Mouse (Mus musculus): Measurements from ENCODE around the gene Rab8b. TPM values are rescaled to one million over a fixed set of nuclear protein-coding genes. Genes with fewer than 3 reads are reported as not detected.
A peak's percentile ranks its signal among the peaks of the same experiment; 100 is the strongest.

Rab8b gene
- polyA plus RNA-seq (2012; ENCODE audit: insufficient read depth, insufficient read length, missing spikeins): 8.2 and 8.9 TPM in 2 replicates

DNA sequence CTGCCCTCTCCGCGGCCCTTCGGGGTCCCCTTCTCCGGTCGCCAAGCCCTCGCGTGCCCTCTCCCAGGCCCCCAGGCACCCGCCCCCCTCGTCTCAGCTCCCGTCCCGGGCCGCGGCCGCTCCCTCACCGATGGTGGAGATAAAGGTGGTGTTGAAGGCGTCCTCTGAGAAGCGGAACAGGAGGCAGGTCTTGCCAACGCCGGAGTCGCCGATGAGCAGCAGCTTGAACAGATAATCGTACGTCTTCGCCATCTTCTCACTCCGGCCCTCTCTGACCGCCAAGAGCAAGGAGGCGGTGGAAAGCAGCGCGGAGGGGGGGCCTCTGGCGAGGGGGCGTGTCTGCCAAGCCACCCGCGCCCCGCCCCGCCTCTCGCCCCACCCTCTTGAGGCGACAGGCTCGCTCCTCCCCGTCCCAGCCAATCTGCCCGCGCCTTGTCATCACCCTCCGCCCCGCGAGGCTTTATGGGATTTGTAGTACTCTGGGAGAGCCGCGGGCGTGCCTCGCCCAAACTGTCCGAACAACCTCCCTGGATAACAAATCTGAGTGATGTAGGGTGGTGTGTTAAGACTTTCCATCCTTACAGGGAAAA is at the start of gene Rab8b:
TSS of gene Rab8b (minus strand) at position 306 of the 590 bp plus-strand sequence.
- H3K4me1 ChIP-seq (ENCODE audit: control insufficient read depth, insufficient read depth, insufficient read length, low read length): peaks cover 12% of the 10 kb centered on the region; the same call in 1 of the 2 replicates
- peak within 1 kb of the TSS; percentile 84 for H3K27ac ChIP-seq (replicated peaks; ENCODE audit: low read depth, low read length)
- peak within 1 kb of the TSS; percentile 84 for H3K4me3 ChIP-seq (ENCODE audit: insufficient read depth, low read depth, low read length)

DNA sequence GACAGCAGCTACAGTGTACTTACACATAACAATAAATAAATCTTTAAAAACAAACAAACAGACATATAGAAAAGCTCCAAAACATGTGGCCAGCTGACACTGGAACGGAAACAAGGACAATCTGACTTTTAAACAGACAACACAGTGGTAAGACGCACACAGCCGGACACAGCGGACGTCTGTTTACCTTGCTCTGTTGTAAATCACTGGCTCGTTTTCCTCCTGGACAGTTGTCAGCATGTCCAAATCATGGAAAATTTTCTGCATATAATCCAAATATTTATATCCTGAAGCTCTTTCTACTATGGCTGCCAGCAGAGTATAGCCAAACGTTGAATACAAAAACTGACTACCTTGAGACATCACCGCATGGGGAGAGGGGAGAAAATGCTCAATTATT is 48.0 kb upstream of the Rab8b start:
- Histone ChIP-seq H3K4me1 (ENCODE audit: control insufficient read depth, insufficient read depth, insufficient read length, low read length) (no peaks in the 10 kb centered on the region), H3K27ac (replicated peaks; ENCODE audit: low read depth, low read length) (no peak overlapping the region), H3K4me3 (ENCODE audit: insufficient read depth, low read depth, low read length) (no peak overlapping the region)

DNA sequence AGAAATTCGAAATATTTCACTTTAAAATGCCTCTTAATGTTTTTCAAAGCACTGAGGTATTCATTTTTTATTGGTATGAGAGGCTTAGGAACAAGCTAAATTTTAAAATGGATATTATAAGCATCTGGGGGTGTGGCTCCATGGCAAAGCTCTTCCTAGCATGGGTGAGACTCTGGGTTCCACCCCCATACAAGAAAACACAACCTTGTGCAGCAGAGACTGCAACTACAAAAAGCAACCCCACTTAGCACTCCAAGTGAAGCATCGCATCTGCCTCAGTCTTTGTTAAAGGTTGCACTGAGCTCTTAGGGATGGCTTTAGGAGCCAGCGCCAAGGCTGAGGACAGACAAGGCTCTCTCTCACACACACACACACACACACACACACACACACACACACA is 42.0 kb upstream of the Rab8b start:
- peaks cover 5% of the 10 kb centered on the region; the same call in 1 of the 2 replicates for H3K4me1 ChIP-seq (ENCODE audit: control insufficient read depth, insufficient read depth, insufficient read length, low read length)
- no peak overlapping the region for H3K27ac ChIP-seq (replicated peaks; ENCODE audit: low read depth, low read length)
- H3K4me3 ChIP-seq (ENCODE audit: insufficient read depth, low read depth, low read length): no peak overlapping the region

DNA sequence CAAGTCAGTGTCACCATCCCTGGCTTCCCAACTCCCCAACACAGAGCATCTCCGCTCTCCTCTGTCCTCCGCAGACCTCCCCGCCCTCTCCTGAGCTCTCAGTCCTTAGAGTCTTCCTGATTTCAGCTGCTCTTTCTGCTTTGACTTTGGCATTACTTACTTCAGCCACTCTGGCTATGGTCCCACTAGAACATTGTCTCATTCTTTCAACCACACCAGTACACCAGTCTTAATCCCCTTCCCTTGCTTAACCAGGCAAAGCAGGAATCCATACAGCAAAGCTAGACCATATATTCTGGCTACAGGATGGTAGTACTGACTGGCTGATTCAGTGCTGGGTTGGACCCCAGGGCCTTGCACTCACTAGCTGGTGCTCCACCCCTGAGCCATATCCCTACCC is 38.0 kb upstream of the Rab8b start:
- Histone ChIP-seq H3K27ac (replicated peaks; ENCODE audit: low read depth, low read length) (no peak overlapping the region), H3K4me1 (ENCODE audit: control insufficient read depth, insufficient read depth, insufficient read length, low read length) (peaks cover 5% of the 10 kb centered on the region; the same call in 1 of the 2 replicates), H3K4me3 (ENCODE audit: insufficient read depth, low read depth, low read length) (no peak overlapping the region)

DNA sequence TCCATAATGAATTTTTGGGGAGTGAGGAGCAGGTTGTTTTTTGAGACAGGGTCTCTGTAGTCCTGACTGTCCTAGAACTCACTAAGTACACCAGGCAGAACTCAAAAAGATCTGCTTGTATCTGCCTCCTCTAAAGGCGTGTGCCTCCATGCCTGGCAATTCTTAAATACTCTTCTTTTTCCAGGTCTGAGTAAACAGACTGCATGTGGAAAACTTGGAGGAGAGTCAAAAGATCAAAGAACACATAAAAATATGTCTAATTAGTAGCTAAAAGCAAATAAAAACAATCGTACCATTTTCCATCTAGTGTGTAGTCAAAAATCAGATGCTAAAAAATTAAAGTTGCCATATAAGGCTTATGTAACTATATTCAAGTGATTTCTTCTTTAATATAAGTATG is 33.4 kb upstream of the Rab8b start:
- H3K27ac ChIP-seq (replicated peaks; ENCODE audit: low read depth, low read length): no peak overlapping the region
- H3K4me3 ChIP-seq (ENCODE audit: insufficient read depth, low read depth, low read length): no peak overlapping the region
- peaks cover 5% of the 10 kb centered on the region; the same call in 1 of the 2 replicates for H3K4me1 ChIP-seq (ENCODE audit: control insufficient read depth, insufficient read depth, insufficient read length, low read length)

DNA sequence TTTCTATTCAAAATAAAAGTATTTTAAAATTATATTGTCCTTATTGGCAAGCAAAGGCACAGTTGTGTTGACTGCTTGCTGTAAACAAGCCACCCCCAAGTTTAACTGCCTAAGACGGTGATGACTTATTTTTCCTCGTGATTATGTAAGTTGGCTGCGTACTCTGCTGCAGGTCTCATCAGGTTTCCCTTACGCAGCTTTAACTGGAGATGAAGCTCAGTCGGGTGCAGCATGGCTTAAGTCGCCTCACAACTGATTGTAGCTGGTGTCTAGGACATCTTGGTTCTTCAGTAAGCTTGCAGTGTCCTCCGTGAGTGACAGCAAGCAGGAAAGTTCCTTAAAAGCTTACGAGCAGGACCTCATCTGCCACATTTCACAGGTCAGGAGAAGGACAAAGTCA is 32.8 kb upstream of the Rab8b start:
- Histone ChIP-seq H3K4me3 (ENCODE audit: insufficient read depth, low read depth, low read length) (no peak overlapping the region), H3K27ac (replicated peaks; ENCODE audit: low read depth, low read length) (no peak overlapping the region)

DNA sequence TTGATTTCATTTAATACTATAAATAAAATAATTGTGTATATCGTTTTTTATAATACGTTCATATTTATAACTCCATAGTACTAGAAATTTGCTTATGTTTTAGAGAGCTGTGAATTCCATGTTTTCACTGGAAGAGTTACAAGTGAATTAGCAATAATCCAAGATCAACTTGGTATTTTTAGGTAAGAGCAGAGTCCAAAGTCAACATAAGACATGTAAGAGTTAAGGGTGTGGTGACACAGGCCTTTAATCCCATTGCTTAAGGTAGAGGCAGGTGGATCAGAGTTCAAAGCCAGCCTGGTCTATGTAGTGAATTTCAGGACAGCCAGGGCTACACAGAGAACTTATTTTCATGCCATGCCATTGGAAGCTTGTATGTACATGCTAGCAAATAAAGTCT is 29.0 kb upstream of the Rab8b start:
- no peaks in the 10 kb centered on the region; the same call in 1 of the 2 replicates for H3K4me1 ChIP-seq (ENCODE audit: control insufficient read depth, insufficient read depth, insufficient read length, low read length)
- no peak overlapping the region for H3K4me3 ChIP-seq (ENCODE audit: insufficient read depth, low read depth, low read length)
- no peak overlapping the region for H3K27ac ChIP-seq (replicated peaks; ENCODE audit: low read depth, low read length)

More for the DNA sequence above, 32.8 kb upstream of the Rab8b start:
- 0 out of 2 replicates have a peak, but pooled peaks cover 2% of the 10 kb centered on the region for H3K4me1 ChIP-seq (ENCODE audit: control insufficient read depth, insufficient read depth, insufficient read length, low read length)

DNA sequence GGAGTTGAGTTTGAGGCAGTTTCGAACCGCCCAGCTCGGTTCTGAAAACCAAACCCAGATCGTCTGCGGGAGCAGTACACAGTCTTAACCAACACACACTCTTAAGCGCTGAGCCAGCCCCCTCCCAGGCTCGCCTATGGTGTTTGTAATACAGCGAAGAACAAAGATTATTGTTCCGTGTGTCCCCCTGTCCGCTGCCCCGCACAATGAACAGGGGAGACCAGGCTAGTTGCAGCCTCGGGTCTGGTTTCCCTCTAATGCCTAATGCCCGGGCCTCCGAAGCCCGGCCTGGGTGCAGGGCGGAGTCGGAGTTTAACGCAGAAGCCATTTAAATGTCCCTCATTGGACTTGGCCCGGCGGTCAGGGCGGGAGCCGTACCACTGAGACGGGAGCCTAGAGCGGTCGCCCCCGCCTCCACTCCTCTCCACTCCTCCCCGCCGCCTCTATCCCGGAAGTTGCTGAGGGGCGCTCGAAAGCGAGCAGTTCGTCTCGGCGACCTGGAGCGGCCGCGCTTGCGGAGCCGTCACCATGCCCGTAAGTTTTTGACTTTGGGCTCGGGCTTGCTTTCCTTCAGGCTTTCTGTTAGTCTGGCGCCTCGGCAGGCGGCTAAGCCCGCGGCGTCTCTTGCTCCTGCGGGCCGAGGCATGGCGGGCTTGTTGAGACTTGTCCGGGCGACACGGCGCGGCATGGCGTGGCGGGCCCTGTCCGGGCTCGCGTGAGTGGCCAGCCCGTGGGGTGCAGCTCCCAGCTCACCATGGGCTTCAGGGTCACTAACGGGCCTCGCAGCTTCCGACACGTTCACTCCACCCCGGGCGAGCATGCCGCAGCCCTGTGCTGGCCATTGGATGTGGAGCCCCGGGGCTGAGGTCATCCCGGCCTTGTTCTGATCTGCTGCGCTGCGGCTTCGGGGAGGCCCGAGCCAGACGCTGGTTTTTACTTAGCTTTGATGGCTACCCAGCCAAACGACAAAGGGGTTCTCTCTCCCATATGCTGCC is 26.5 kb upstream of the Rab8b start, which contains the start of gene Rps27l:
TSS of gene Rps27l (plus strand) at position 440 of the 995 bp plus-strand sequence.
- H3K4me3 ChIP-seq (ENCODE audit: insufficient read depth, low read depth, low read length): peak within 1 kb of the TSS; percentile 86
- peak within 1 kb of the TSS; percentile 86 for H3K27ac ChIP-seq (replicated peaks; ENCODE audit: low read depth, low read length)
- no peaks in the 10 kb centered on the region; the same call in 1 of the 2 replicates for H3K4me1 ChIP-seq (ENCODE audit: control insufficient read depth, insufficient read depth, insufficient read length, low read length)

DNA sequence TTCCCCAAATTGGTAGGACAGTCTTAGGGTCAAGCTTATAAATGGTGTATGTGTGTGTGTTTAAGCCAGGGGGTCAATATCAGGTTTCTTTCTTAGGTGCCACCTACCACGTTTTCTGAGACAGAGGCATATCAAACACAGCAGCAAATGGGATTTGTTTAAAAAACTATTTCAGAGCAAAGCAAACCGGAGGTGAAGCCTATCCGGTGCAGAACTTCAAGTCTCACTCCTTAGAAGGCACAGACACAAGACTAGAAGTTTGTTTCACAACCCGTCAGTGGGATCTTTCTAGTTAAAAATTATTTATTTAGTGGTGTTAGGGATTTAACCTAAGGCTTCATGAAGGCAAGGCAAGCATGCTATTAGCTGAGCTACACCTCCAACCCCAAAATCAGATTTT is 25.7 kb upstream of the Rab8b start:
- H3K4me3 ChIP-seq (ENCODE audit: insufficient read depth, low read depth, low read length): peak overlapping the region; percentile 86
- no peaks in the 10 kb centered on the region; the same call in 1 of the 2 replicates for H3K4me1 ChIP-seq (ENCODE audit: control insufficient read depth, insufficient read depth, insufficient read length, low read length)
- H3K27ac ChIP-seq (replicated peaks; ENCODE audit: low read depth, low read length): peak overlapping the region; percentile 86

DNA sequence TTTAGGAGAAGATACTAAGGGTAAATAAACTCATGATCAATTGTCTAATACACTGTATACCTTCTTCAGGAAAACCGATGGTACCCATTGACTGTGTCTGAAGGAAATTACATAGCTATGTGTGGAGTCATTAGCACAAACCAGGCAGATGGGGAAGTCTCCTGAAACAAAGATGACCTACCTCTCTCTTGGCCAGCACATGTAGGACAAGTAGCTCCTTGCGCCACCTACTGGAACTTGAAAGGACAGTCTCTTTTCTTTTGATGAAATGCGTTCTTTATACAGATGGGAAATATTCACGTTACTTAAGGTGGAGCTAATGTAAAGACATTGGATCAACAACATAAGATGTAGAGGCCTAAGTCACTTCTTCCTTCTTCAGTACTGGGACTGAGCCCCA is 19.3 kb upstream of the Rab8b start:
- Histone ChIP-seq H3K4me3 (ENCODE audit: insufficient read depth, low read depth, low read length) (no peak overlapping the region), H3K27ac (replicated peaks; ENCODE audit: low read depth, low read length) (no peak overlapping the region), H3K4me1 (ENCODE audit: control insufficient read depth, insufficient read depth, insufficient read length, low read length) (no peaks in the 10 kb centered on the region)

DNA sequence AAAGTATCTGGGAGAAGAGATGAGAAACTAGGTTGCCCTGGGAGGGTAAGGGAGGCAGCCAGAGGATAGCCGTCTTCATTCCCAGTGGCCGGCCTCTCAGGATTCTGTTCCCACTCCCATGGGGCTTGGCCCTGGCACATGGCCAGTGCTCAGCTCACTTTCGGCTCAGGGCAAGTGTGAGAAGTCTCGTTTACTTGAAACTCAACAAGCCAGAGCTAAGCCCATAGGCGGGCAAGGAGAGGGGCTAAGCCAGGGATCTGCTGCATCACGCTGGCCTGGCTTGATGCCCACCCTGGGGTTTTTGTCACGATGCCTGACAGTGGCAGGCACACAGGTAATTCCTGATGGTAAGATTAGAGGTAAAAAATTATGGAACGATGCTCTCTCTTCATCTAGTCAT is 18.0 kb upstream of the Rab8b start:
- H3K27ac ChIP-seq (replicated peaks; ENCODE audit: low read depth, low read length): no peak overlapping the region
- H3K4me3 ChIP-seq (ENCODE audit: insufficient read depth, low read depth, low read length): no peak overlapping the region
- H3K4me1 ChIP-seq (ENCODE audit: control insufficient read depth, insufficient read depth, insufficient read length, low read length): no peaks in the 10 kb centered on the region

DNA sequence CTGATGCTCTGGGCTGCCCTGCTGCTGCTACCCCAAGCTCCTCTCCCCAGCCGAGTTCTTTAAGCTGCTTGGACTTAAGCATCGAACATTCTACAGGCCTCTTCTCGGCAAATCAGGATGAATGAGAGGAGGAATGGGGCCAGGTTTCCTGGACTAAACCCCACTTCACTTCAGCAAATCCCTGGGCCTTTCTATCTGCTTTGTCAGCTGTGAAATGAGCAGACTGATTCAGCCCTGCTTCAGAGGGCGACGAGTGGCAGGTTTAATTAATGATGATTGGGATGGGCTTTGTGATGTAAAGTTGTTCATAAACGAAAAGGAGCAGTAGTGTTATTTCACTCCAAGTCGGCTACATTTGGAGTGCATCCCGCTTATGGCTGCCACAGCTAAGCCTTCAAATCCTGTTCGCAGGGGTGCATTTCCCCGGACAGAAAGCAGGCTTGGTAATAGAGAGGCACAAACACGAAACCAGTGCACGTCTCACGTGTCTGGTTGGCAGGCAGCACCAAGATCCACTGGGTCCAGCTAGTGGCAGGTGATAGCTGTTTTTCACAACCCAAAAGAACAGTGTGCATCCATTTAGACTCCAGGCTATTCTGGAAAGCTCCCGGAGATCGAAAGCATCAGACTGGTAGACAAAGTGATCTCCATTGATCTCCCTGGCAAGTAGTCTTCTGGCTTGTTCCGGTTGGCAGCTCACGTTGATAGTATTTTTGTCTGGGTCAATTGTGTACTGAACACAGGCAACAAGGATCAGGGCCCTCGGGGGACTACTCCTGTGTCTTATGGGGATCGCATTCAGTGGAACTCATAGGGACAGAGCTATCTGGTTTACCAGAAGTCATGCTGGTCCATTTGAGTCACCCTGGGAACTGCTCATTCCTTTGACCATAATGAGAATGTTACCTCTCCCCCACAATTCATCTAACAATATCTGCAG is 14.7 kb upstream of the Rab8b start:
- Histone ChIP-seq H3K4me1 (ENCODE audit: control insufficient read depth, insufficient read depth, insufficient read length, low read length) (no peaks in the 10 kb centered on the region), H3K4me3 (ENCODE audit: insufficient read depth, low read depth, low read length) (no peak overlapping the region), H3K27ac (replicated peaks; ENCODE audit: low read depth, low read length) (no peak overlapping the region)

DNA sequence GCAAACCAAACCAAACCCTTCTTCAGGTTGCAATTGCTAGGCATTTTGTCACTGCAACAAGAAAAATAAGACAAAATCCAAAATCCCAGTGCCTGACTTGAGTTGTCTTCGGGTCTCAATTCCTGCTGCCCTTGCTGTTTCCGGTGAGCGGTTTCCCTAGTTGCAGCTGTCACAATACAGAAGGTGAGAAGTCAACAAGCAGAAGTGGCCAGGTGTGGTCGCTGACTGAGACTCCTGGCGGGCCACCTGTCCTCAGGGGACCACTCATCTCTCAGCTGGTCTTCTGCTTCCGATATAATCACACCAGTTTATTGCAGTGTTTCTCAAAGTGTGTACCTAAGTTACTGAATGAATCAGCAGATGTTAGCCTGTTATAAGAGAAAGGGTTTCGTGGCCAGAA is 10.9 kb upstream of the Rab8b start:
- no peak overlapping the region for H3K27ac ChIP-seq (replicated peaks; ENCODE audit: low read depth, low read length)
- no peak overlapping the region for H3K4me3 ChIP-seq (ENCODE audit: insufficient read depth, low read depth, low read length)
- H3K4me1 ChIP-seq (ENCODE audit: control insufficient read depth, insufficient read depth, insufficient read length, low read length): no peaks in the 10 kb centered on the region

DNA sequence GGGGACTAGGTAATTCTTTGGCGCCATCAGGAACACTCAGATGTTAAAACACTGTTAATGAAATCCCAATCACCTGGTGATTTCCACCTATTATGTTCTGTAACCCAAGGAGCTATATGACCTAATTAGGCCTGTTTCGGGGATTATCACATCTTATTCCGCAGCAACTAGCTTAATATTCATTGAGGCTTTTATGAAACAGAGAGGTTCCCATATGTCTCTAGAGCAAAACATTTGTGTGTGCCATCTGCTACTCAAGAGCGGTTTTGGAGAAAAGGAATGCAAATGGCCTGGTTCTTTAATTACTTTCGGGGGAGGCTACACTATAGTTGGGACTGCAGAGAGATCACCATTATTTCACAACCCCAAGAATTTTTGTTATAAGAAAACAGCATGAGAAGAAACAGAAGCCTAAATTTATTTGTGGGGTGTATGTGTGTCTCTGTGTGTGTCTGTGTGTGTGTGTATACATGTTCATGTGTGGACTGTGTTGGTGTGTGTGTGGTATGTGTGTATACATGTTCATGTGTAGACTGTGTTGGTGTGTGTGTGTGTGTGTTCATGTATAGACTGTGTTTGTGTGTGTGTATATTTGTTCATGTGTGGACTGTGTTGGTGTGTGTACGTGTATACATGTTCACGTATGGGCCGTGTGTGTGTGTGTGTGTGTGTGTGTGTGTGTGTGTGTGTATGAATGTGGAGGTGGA is 8.4 kb upstream of the Rab8b start:
- H3K27ac ChIP-seq (replicated peaks; ENCODE audit: low read depth, low read length): no peak overlapping the region
- H3K4me3 ChIP-seq (ENCODE audit: insufficient read depth, low read depth, low read length): no peak overlapping the region
- no peaks in the 10 kb centered on the region for H3K4me1 ChIP-seq (ENCODE audit: control insufficient read depth, insufficient read depth, insufficient read length, low read length)
